Mouse (Mus musculus) neural tube, embryonic 15.5 days (tissue): Measurements from ENCODE around the gene Slc16a4. TPM values are rescaled to one million over a fixed set of nuclear protein-coding genes. Genes with fewer than 3 reads are reported as not detected.

Experiments used
- ATAC-seq: fragments of 200-750 bp; cut with Nextera tagmentation; 2 replicates; pipeline ENCODE4 v1.8.0; 2017; ENCODE audit warnings: mild to moderate bottlenecking, moderate TSS enrichment, moderate library complexity; ENCODE audit not compliant: low FRiP score
- H3K27ac ChIP-seq: fragments of 300-500 bp; sonication (generic); replicated peaks from 2 replicates; pipeline ENCODE4 v1.5.1; 2015; ENCODE audit warnings: mild to moderate bottlenecking, inconsistent platforms
- H3K27me3 ChIP-seq: fragments of 300-500 bp; sonication (generic); replicated peaks from 2 replicates; pipeline ENCODE4 v1.6.1; 2015; ENCODE audit warnings: inconsistent platforms
- H3K36me3 ChIP-seq: fragments of 300-500 bp; sonication (generic); 2 replicates; pipeline ENCODE4 v1.6.1; 2015; ENCODE audit warnings: inconsistent platforms
- H3K4me1 ChIP-seq: fragments of 300-500 bp; sonication (generic); 2 replicates; pipeline ENCODE4 v1.6.1; 2015; ENCODE audit warnings: inconsistent platforms
- H3K4me2 ChIP-seq: fragments of 300-500 bp; sonication (generic); 2 replicates; pipeline ENCODE4 v1.6.1; 2015; ENCODE audit warnings: inconsistent platforms, mild to moderate bottlenecking, moderate library complexity
- H3K4me3 ChIP-seq: fragments of 300-500 bp; sonication (generic); replicated peaks from 2 replicates; pipeline ENCODE4 v1.5.1; 2015; ENCODE audit warnings: mild to moderate bottlenecking, inconsistent platforms
- H3K9ac ChIP-seq: fragments of 300-500 bp; sonication (generic); replicated peaks from 2 replicates; pipeline ENCODE4 v1.6.1; 2015; ENCODE audit warnings: mild to moderate bottlenecking, inconsistent platforms
- H3K9me3 ChIP-seq: fragments of 300-500 bp; sonication (generic); replicated peaks from 2 replicates; pipeline ENCODE4 v1.6.1; 2016; ENCODE audit warnings: inconsistent platforms
- WGBS: fragments of 180-500 bp; shearing (Covaris S2); methylation state at CpG from one replicate; pipeline ENCODE4 v1.1.7; 2015; ENCODE audit warnings: mixed read lengths; 5-methylcytosine and 5-hydroxymethylcytosine counted together
- polyA plus RNA-seq: library from polyadenylated mRNA; unstranded; fragments of >200 nt; fragmentation: Nextera tagmentation; extraction: Ambion mirVana; gene quantifications from 2 replicates; pipeline ENCODE4 v1.2.1, GENCODE M21; 2015

The Slc16a4 gene
- polyA plus RNA-seq, 1 experiment from 2014 or later = 2.1 TPM

GRCm38 (mm10) chr3:107261851-107262165 lies 29.2 kb upstream of the Slc16a4 start:
- no peak for ATAC-seq
- Histone ChIP-seq H3K4me1 (peaks cover 29% of the 10 kb centered on the region), H3K9ac (no peak overlapping the region), H3K36me3 (no peaks in the 10 kb centered on the region), H3K4me3 (no peak overlapping the region), H3K27me3 (no peaks in the 10 kb centered on the region), H3K4me2 (no peak overlapping the region), H3K9me3 (no peaks in the 10 kb centered on the region), H3K27ac (no peak overlapping the region)
- 10% methylated on average over 7 of the region's 7 CpGs for whole genome bisulfite sequencing

GRCm38 (mm10) chr3:107266814-107267345 lies 24.1 kb upstream of the Slc16a4 start:
- peaks cover 2% of the 10 kb centered on the region for H3K4me1 ChIP-seq
- no peak overlapping the region for H3K27ac ChIP-seq
- WGBS = 61% methylated on average over 2 of the region's 2 CpGs
- no peak overlapping the region for H3K9ac ChIP-seq
- H3K4me3 ChIP-seq = no peak overlapping the region
- no peak overlapping the region for H3K4me2 ChIP-seq
- H3K27me3 ChIP-seq = no peaks in the 10 kb centered on the region
- ATAC-seq = no peak
- no peaks in the 10 kb centered on the region for H3K9me3 ChIP-seq
- no peaks in the 10 kb centered on the region for H3K36me3 ChIP-seq

GRCm38 (mm10) chr3:107272433-107272832 lies 18.6 kb upstream of the Slc16a4 start:
- no peak overlapping the region for H3K4me2 ChIP-seq
- H3K36me3 ChIP-seq = no peaks in the 10 kb centered on the region
- no peak for ATAC-seq
- H3K27ac ChIP-seq = no peak overlapping the region
- 90% methylated on average over 3 of the region's 3 CpGs for WGBS
- H3K4me3 ChIP-seq = no peak overlapping the region
- 0 out of 2 replicates have a peak, but pooled peaks cover 4% of the 10 kb centered on the region for H3K27me3 ChIP-seq
- H3K4me1 ChIP-seq = no peaks in the 10 kb centered on the region
- no peaks in the 10 kb centered on the region for H3K9me3 ChIP-seq
- H3K9ac ChIP-seq = no peak overlapping the region

- H3K9me3 ChIP-seq = no peaks in the 10 kb centered on the region
- no peak overlapping the region for H3K27ac ChIP-seq
- no peak overlapping the region for H3K9ac ChIP-seq
- ATAC-seq = peak; percentile 75
- no peak overlapping the region for H3K4me2 ChIP-seq
- 15% methylated on average over 3 of the region's 3 CpGs for WGBS
- 0 out of 2 replicates have a peak, but pooled peaks cover 4% of the 10 kb centered on the region for H3K27me3 ChIP-seq
- H3K4me3 ChIP-seq = no peak overlapping the region
- no peaks in the 10 kb centered on the region for H3K36me3 ChIP-seq
- H3K4me1 ChIP-seq = peaks cover 5% of the 10 kb centered on the region
Observed at GRCm38 (mm10) chr3:107273820-107274219, 17.2 kb upstream of the Slc16a4 start.

- no peak overlapping the region for H3K4me2 ChIP-seq
- no peak for ATAC-seq
- 72% methylated on average over 5 of the region's 5 CpGs for WGBS
Observed at GRCm38 (mm10) chr3:107275351-107275750, 15.7 kb upstream of the Slc16a4 start.

GRCm38 (mm10) chr3:107275996-107276395 lies 15.0 kb upstream of the Slc16a4 start:
- Histone ChIP-seq H3K27ac (no peak overlapping the region), H3K27me3 (0 out of 2 replicates have a peak, but pooled peaks cover 4% of the 10 kb centered on the region), H3K36me3 (no peaks in the 10 kb centered on the region), H3K4me1 (peaks cover 17% of the 10 kb centered on the region), H3K9ac (no peak overlapping the region), H3K4me2 (no peak overlapping the region), H3K9me3 (no peaks in the 10 kb centered on the region), H3K4me3 (no peak overlapping the region)
- ATAC-seq = no peak
- WGBS = 63% methylated on average over 4 of the region's 4 CpGs

More at GRCm38 (mm10) chr3:107275351-107275750, 15.7 kb upstream of the Slc16a4 start:
- Histone ChIP-seq H3K9me3 (no peaks in the 10 kb centered on the region), H3K36me3 (no peaks in the 10 kb centered on the region), H3K27me3 (0 out of 2 replicates have a peak, but pooled peaks cover 4% of the 10 kb centered on the region), H3K27ac (no peak overlapping the region), H3K9ac (no peak overlapping the region), H3K4me3 (no peak overlapping the region), H3K4me1 (peaks cover 16% of the 10 kb centered on the region)

- Histone ChIP-seq H3K4me2 (no peak overlapping the region), H3K9ac (no peak overlapping the region), H3K27me3 (0 out of 2 replicates have a peak, but pooled peaks cover 4% of the 10 kb centered on the region), H3K4me1 (peaks cover 17% of the 10 kb centered on the region), H3K36me3 (no peaks in the 10 kb centered on the region), H3K4me3 (no peak overlapping the region), H3K9me3 (no peaks in the 10 kb centered on the region), H3K27ac (no peak overlapping the region)
- 88% methylated on average over 3 of the region's 3 CpGs for WGBS
- ATAC-seq = no peak
Observed at GRCm38 (mm10) chr3:107276626-107277025, 14.4 kb upstream of the Slc16a4 start.

- H3K27ac ChIP-seq = peak within 1 kb of the TSS; percentile 64; the same call in 1 of the 2 replicates
- H3K27me3 ChIP-seq = 0 out of 2 replicates have a peak, but pooled peaks cover 4% of the 10 kb centered on the region
- H3K9me3 ChIP-seq = no peaks in the 10 kb centered on the region
- peak within 1 kb of the TSS; percentile 90 for H3K9ac ChIP-seq
- H3K36me3 ChIP-seq = peaks cover 9% of the 10 kb centered on the region
- 3% methylated on average over 43 of the region's 43 CpGs for WGBS
- H3K4me2 ChIP-seq = peak within 1 kb of the TSS; percentile 74
- H3K4me1 ChIP-seq = peaks cover 17% of the 10 kb centered on the region
- peak within 1 kb of the TSS; percentile 92 for H3K4me3 ChIP-seq
- peak; percentile 93 for ATAC-seq
Observed at GRCm38 (mm10) chr3:107278479-107279269, 12.4 kb upstream of the Slc16a4 start, which contains the start of gene Lamtor5. Gene Lamtor5, plus strand, starts transcription at chr3:107278858.

- ATAC-seq = no peak
Observed at GRCm38 (mm10) chr3:107286123-107286522, 4.9 kb upstream of the Slc16a4 start.

GRCm38 (mm10) chr3:107287346-107287745 lies 3.7 kb upstream of the Slc16a4 start:
- Histone ChIP-seq H3K9ac (no peak overlapping the region), H3K27ac (no peak overlapping the region), H3K4me1 (no peaks in the 10 kb centered on the region), H3K36me3 (peaks cover 10% of the 10 kb centered on the region), H3K9me3 (no peaks in the 10 kb centered on the region), H3K27me3 (no peaks in the 10 kb centered on the region), H3K4me2 (no peak overlapping the region), H3K4me3 (no peak overlapping the region)
- no peak for ATAC-seq

More at GRCm38 (mm10) chr3:107286123-107286522, 4.9 kb upstream of the Slc16a4 start:
- Histone ChIP-seq H3K4me2 (no peak overlapping the region), H3K9me3 (no peaks in the 10 kb centered on the region), H3K27ac (no peak overlapping the region), H3K9ac (no peak overlapping the region), H3K4me3 (no peak overlapping the region), H3K4me1 (no peaks in the 10 kb centered on the region), H3K36me3 (peaks cover 12% of the 10 kb centered on the region), H3K27me3 (no peaks in the 10 kb centered on the region)
- WGBS = 84% methylated on average over 2 of the region's 2 CpGs

- no peak overlapping the region for H3K4me3 ChIP-seq
- no peak overlapping the region for H3K27ac ChIP-seq
- no peak overlapping the region for H3K4me2 ChIP-seq
- H3K9ac ChIP-seq = no peak overlapping the region
- H3K27me3 ChIP-seq = no peaks in the 10 kb centered on the region
- no peaks in the 10 kb centered on the region for H3K36me3 ChIP-seq
- 95% methylated on average over 5 of the region's 5 CpGs for WGBS
- H3K4me1 ChIP-seq = no peaks in the 10 kb centered on the region
- no peak for ATAC-seq
- no peaks in the 10 kb centered on the region for H3K9me3 ChIP-seq
Observed at GRCm38 (mm10) chr3:107295672-107296360, 4.8 kb downstream of the Slc16a4 start.
